Mouse (Mus musculus) spleen, postnatal 14 days (tissue): ENCODE results near the gene Ric1.
A peak's percentile ranks its signal among the peaks of the same experiment; 100 is the strongest.
"Not testable (repeated sequence)": the region's sequence is repeated elsewhere in the genome, so short reads cannot be mapped to it uniquely, and the experiment has no call there.

Experiments
- DNase-seq, 2 experiments: peaks; one replicate each; pipeline ENCODE4 v3.0.0; 2021 to 2022; ENCODE audit warnings: low spot score in 2 of 2

Gene Ric1

GRCm38 (mm10) chr19:29497874-29498273 lies 24.2 kb upstream of the Ric1 start:
- DNase-seq, result no peak

GRCm38 (mm10) chr19:29498842-29499456 lies 23.1 kb upstream of the Ric1 start:
- DNase-seq, result no peak

GRCm38 (mm10) chr19:29500333-29500732 lies 21.7 kb upstream of the Ric1 start:
- DNase-seq, result no peak

GRCm38 (mm10) chr19:29501106-29501505 lies 21.0 kb upstream of the Ric1 start:
- peak in 1 of 2 experiments; percentile 62 for DNase-seq

GRCm38 (mm10) chr19:29501507-29501906 lies 20.6 kb upstream of the Ric1 start:
- DNase-seq, result peak; percentile 65 to 83

- DNase-seq, result no peak
These were observed 18.0 kb upstream of the Ric1 start for GRCm38 (mm10) chr19:29504131-29504530.

GRCm38 (mm10) chr19:29505617-29506016 lies 16.5 kb upstream of the Ric1 start:
- DNase-seq, result no peak

GRCm38 (mm10) chr19:29508208-29508607 lies 13.9 kb upstream of the Ric1 start:
- no peak for DNase-seq

GRCm38 (mm10) chr19:29509857-29510256 lies 12.2 kb upstream of the Ric1 start:
- DNase-seq, result no peak

- no peak for DNase-seq
These were observed 10.3 kb upstream of the Ric1 start for GRCm38 (mm10) chr19:29511826-29512225.

- no peak for DNase-seq
These were observed 8.8 kb upstream of the Ric1 start for GRCm38 (mm10) chr19:29513111-29513766.

- no peak for DNase-seq
These were observed 8.0 kb upstream of the Ric1 start for GRCm38 (mm10) chr19:29514130-29514529.

GRCm38 (mm10) chr19:29515386-29515785 lies 6.7 kb upstream of the Ric1 start:
- DNase-seq, result no peak

- no peak for DNase-seq
These were observed 6.1 kb upstream of the Ric1 start for GRCm38 (mm10) chr19:29515991-29516390.

- DNase-seq, result no peak
These were observed 3.7 kb upstream of the Ric1 start for GRCm38 (mm10) chr19:29518409-29518808.

- DNase-seq, result no peak
These were observed 3.2 kb upstream of the Ric1 start for GRCm38 (mm10) chr19:29518922-29519321.

- no peak for DNase-seq
These were observed 1.0 kb upstream of the Ric1 start for GRCm38 (mm10) chr19:29520996-29521560.

- peak; percentile 29 to 41 for DNase-seq
These were observed 555 bp downstream of the Ric1 start for GRCm38 (mm10) chr19:29522445-29523229.

GRCm38 (mm10) chr19:29523230-29523582 lies 1.1 kb downstream of the Ric1 start:
- DNase-seq, result no peak

GRCm38 (mm10) chr19:29523701-29524100 lies 1.6 kb downstream of the Ric1 start:
- no peak for DNase-seq

GRCm38 (mm10) chr19:29524614-29525013 lies 2.5 kb downstream of the Ric1 start:
- DNase-seq, result no peak

- DNase-seq, result not testable (repeated sequence)
These were observed 3.5 kb downstream of the Ric1 start for GRCm38 (mm10) chr19:29525588-29525987.

- DNase-seq, result no peak
These were observed 4.8 kb downstream of the Ric1 start for GRCm38 (mm10) chr19:29526837-29527236.
